Mouse (Mus musculus) NIH3T3 (cell line): ENCODE measurements around the gene Tmem178.
A peak's percentile ranks its signal among the peaks of the same experiment; 100 is the strongest.
"Not testable (repeated sequence)": the region's sequence is repeated elsewhere in the genome, so short reads cannot be mapped to it uniquely, and the experiment has no call there.

ENCODE experiments used
- DNase-seq: peaks from one replicate; pipeline ENCODE4 v3.0.0-alpha.2; 2012; ENCODE audit warnings: low read depth

Tmem178 gene

GRCm38 (mm10) chr17:80945510-80945909, 1.1 kb downstream of the Tmem178 start:
- DNase-seq = not testable (repeated sequence)

GRCm38 (mm10) chr17:80946091-80946885, 1.9 kb downstream of the Tmem178 start:
- no peak for DNase-seq

DNA sequence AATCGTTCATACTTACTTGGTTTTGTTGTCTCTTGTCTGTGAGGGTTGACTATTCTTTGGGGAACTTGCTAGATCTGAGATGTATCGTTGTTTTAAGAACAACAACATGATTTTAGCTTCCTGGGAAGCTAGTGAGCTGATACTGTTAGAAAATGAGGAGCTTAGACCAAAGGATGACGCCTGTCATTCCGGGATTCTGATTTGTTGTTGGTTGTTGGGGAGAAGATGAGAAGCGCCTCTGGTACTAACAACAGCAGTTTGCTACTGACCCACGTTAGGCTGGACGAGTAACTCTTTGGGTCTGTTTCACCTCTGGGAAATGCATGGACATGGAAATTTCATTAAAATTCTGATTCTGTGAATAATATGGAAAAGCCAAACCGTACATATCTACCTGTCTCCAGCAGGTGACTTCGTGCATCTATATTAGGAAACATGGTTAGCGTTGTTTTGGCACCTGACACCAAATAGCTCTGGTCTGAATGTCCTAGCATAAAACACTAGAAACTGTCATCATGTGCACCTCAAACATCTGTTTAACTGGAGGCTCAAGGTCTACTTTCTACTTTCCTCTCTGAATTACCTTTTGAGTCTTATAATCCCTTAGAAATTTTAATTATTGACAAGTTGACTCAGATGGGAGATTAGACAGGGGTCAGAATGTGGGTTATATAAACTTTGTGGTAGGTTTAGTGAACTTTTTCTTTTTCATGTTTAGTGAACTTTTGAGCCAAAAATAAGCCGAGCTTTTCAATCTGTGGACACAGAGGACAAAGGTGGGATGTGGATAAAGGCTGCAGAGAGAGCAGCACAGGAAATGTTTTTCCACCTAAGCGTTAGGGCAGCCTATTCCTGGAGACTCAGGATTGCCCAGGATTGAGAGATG, 2.9 kb downstream of the Tmem178 start:
- no peak for DNase-seq

DNA sequence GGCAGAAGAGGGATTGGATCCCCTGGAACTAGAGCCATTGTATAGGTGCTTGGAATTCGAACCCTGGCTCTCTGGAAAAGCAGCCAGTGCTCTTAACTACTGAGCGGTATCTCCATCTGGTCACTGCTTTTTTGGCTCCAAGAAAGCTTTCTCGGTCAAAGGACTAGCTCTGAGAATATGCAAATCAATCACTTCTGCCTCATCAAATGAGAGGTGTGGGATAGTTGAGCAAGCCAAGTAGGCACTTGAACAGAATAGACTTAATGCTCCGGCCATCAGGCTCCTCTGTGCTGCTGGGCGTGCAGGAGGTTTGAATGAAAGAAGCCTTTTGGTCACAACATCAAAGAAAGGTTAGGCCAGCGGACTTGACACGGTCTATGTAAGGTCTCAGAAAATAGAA, 5.0 kb downstream of the Tmem178 start:
- DNase-seq = no peak

GRCm38 (mm10) chr17:80949895-80950294, 5.5 kb downstream of the Tmem178 start:
- DNase-seq = no peak

GRCm38 (mm10) chr17:80952305-80952704, 7.9 kb downstream of the Tmem178 start:
- no peak for DNase-seq

DNA sequence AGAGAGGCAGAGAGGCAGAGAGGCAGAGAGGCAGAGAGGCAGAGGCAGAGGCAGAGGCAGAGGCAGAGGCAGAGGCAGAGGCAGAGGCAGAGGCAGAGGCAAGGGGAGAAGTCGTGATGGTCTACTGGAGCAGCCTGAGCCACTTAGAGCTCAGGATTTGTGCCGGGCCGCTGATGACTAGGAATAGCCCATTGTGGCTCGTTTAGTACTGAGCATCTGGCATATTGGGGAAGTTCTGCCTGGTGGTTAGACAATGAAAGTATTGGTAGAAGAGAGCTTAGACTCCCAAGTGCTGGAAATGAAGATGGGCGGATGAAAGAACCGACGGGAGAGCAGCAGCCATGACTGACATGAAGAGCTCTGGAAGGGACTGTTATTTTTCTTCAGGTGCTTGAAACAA, 11.0 kb downstream of the Tmem178 start:
- DNase-seq = no peak

GRCm38 (mm10) chr17:80955998-80956811, 11.8 kb downstream of the Tmem178 start:
- no peak for DNase-seq

GRCm38 (mm10) chr17:80958332-80958731, 13.9 kb downstream of the Tmem178 start:
- DNase-seq = no peak

- DNase-seq = no peak
Measured at GRCm38 (mm10) chr17:80959840-80960239, 15.4 kb downstream of the Tmem178 start.

GRCm38 (mm10) chr17:80967475-80967874, 23.0 kb downstream of the Tmem178 start:
- no peak for DNase-seq

- peak; percentile 30 for DNase-seq
Measured at GRCm38 (mm10) chr17:80969643-80970619, 25.5 kb downstream of the Tmem178 start.

DNA sequence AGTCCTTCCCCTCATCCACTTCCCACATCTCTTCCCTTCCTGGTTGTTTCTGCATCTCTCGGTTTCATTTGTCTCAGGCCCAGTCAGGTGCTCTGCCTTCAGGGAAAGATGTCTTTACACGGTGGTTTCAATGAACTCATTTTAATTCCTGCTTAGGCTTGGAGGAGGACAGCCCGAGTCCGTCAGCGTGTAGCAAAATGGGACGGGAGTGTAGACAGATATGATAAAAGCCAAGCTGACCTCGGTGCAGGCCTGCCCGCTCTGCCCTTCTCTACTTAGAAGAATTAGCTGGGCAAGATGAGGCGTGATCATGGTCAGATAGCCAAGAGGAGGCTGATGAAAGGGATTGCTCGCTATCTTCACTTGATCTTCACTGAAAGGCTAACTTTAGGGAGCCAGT, 26.3 kb downstream of the Tmem178 start:
- DNase-seq = no peak

DNA sequence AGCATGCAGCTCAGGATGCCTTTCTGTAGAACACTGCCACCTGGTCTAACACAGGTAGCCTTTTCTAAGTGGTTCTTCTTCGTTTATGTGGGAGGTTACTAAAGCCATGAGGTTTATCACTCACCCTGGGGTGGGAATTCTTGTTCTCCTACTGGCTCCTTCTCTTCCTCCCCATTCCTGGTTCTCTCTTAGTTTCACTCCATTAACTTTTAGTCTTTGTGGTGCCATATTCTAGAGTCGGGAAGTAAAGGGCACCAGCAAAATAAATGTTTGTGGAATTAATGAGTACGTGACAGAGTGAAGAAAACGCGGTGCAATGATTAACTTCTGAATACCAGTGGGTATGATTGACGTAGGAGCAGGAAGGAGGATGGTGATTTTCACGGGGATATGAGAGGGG, 28.5 kb downstream of the Tmem178 start:
- DNase-seq = no peak

DNA sequence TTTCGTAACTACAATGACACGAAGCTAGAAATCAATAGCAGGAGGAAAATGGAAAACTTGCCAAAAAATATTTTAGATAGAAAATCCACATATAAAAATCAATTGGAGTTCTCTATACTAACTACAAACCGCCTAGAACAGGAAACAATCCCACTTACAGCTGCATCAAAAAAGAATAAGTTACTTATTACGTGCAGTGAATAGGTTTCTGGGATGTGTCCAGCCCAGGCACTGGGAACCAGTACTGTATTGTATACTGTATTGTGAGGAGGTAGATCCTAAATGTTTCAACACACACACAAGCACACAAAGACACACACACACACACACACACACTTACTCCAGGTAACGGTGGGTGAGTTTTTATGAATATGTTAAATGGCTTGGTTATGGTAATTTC, 32.8 kb downstream of the Tmem178 start:
- no peak for DNase-seq

GRCm38 (mm10) chr17:80980096-80980495, 35.7 kb downstream of the Tmem178 start:
- DNase-seq = no peak

DNA sequence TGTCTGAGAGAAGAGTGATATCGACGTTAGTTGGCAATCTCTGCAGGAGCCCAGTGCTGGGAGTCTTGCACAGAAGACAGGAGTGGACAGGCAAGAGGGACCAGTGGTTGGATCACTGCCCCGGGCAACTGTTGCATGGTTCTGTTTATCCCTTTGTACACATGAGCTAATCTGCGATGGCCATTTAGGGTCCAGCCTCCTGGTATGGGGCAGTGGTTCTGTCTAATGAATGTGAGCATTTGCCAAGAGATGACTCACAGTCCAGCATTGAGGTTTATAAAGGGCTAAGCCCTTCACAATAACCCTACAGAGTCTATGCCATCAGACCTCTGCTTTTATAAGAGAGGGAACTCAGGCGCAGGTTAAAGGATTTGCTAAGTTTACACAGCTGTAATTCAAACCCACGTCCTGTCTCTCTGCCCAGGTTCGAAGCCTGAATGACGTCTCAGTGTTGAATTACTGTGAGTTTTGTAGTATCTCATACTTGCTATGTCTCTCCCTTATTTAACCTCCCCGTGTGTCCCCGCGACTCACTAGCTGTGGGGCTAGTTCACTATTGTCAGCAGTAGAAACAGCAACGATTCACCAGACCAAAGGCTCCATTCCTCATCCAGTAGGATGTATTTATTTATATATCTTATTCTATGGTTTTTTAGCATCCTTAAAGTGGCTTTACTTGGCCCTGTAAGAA, 37.4 kb downstream of the Tmem178 start:
- DNase-seq = peak; percentile 77

DNA sequence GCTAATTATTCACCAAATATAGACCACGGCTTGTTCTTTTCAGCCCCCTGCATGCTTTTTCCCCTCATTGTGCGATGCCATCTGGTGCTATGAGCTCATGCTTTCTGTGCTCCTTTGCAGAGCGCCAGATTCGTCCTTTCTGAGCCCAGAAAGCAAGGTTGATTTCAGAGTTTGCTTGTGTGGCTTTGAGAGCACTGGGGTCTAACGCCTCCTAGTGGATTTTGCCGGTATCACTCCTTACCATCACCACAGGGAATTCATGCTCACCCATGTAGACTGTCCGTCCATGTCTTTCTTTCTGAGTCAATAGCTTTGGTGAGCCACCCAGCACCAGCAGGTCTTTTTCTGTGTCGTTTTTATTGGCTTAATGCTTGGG, 38.0 kb downstream of the Tmem178 start:
- peak; percentile 83 for DNase-seq

DNA sequence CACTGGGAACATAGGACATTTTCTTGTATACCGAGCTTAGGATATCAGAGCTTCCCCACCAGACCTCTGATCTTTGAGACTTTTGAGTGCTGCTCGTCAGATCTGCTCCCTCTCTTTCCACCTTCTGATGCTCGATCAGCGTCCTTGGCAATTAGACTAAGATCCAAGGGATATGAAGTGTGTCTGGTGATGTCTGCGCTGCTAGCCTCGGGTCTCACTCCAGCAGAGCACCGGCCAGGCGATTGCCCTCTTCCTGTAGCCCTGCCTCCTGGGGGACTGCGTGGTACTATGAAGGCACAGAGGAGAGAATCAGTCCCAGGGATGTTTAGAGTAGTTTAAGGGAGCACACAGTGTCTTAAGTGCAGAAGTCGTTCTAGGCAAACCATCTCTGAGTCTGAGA, 38.5 kb downstream of the Tmem178 start:
- no peak for DNase-seq

GRCm38 (mm10) chr17:80991535-80992127, 47.2 kb downstream of the Tmem178 start:
- no peak for DNase-seq
